Comparison of ENCODE assay signal across 18 mouse cellular contexts in genomic region chr5:138951305-138951704, GRCm38 (mm10). TPM values are rescaled to one million over a fixed set of nuclear protein-coding genes. Genes with fewer than 3 reads are reported as not detected.
"Had no signal": no experiment of that assay in that cellular context is flagged by ENCODE, and none has a peak within 500 bp of the region (broad histone marks: within the 10 kb centered on the region; RNA-seq: fewer than 3 reads in every experiment).

No protein-coding gene starts in this region.

- DNase-seq: kidney, adult 8-10 months; kidney, postnatal 10 days; kidney, postnatal 36 days; liver; lung, embryonic 14.5 days; thymus, adult 2 months; thymus, postnatal 14 days; thymus, postnatal 4 days had no signal

- H3K9ac ChIP-seq: kidney, embryonic 15.5 days; limb, embryonic 13.5 days; liver, embryonic 12.5 days; liver, embryonic 15.5 days; lung, embryonic 14.5 days; midbrain, embryonic 13.5 days had no signal

- H3K27me3 ChIP-seq: kidney, embryonic 15.5 days had no signal

- H3K27ac ChIP-seq: kidney, embryonic 15.5 days; limb, embryonic 10.5 days; limb, embryonic 13.5 days; liver, embryonic 12.5 days; liver, embryonic 15.5 days; macrophage; midbrain, embryonic 10.5 days; midbrain, embryonic 13.5 days; stomach, postnatal 0 days had no signal

- H3K9me3 ChIP-seq: kidney, embryonic 15.5 days; limb, embryonic 10.5 days; limb, embryonic 13.5 days; liver, embryonic 12.5 days; liver, embryonic 15.5 days; midbrain, embryonic 10.5 days; midbrain, embryonic 13.5 days had no signal

- H3K36me3 ChIP-seq: kidney, embryonic 15.5 days; limb, embryonic 10.5 days; limb, embryonic 13.5 days; liver, embryonic 12.5 days; liver, embryonic 15.5 days; midbrain, embryonic 10.5 days; midbrain, embryonic 13.5 days had no signal

- H3K4me3 ChIP-seq: kidney, embryonic 15.5 days; limb, embryonic 10.5 days; limb, embryonic 13.5 days; liver, embryonic 12.5 days; liver, embryonic 15.5 days; midbrain, embryonic 10.5 days; midbrain, embryonic 13.5 days had no signal

RNA-seq across cellular contexts. Expression of gene Pdgfa, which starts 45.9 kb away (rescaled TPM):
- total RNA-seq: monocyte, adult 5-6 weeks had no signal
